In the genomic region with DNA sequence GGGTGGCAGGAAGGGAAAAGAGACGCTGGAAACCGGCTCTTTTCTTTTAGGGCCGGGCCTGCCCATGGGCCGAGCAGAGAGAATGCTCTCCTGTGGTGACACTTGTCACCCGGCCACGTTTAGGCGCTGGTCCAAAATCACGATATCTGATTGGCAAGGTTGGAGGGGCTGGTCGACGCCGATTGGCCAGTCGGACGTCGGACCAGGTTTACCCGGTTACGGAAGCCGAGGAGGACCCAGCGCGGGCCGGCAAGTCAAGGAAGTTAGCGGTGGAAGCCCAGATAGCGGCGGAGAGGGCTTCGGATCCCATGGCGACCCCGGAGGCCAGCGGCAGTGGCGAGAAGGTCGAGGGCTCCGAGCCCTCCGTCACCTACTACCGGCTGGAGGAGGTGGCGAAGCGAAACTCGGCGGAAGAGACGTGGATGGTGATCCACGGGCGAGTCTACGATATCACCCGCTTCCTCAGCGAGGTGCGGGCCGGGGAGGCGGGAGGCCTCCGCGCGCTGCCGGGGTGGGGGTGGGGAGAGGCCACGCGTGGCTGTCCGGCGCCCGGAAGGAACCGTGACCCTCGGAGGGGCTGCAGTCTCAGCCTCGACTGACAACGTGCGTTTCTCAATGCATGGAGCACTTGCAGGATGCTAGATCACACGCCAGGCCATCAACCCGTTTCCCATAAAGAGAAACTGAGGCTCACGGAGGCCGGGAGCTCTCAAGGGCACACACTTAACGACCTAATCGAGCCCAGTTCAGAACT, we compare ENCODE assay signal across 8 mouse cellular contexts. TPM values are rescaled to one million over a fixed set of nuclear protein-coding genes. Genes with fewer than 3 reads are reported as not detected.
DNase-seq lines count a peak whose midpoint lies in the region; ATAC-seq and TF ChIP-seq lines count a peak whose summit lies in the region.

A gene (plus strand): TSS at position 237 of the 754 bp plus-strand sequence.

- peak within 1 kb of the TSS; percentile 91 for H3K9ac ChIP-seq in hindbrain, embryonic 14.5 days

- ATAC-seq in Patski = peak; percentile 85
- peak; percentile 95 for ATAC-seq in hindbrain, embryonic 14.5 days (ENCODE audit: low FRiP score)

- H3K4me2 ChIP-seq in hindbrain, embryonic 14.5 days (replicated peaks) = peak within 1 kb of the TSS; percentile 59

- POLR2A ChIA-PET in Patski (lab: Charles Lee) = interaction anchor here (0.7 to 1.8 kb wide), 2 partner anchors 13 to 142 kb away, joined by 3 to 4 read pairs; a partner anchor contains a TSS

- H3K36me3 ChIP-seq in hindbrain, embryonic 14.5 days (replicated peaks; ENCODE audit: control insufficient read depth, insufficient read depth) = peaks cover 15% of the 10 kb centered on the region

- WGBS in hindbrain, embryonic 14.5 days = 1% methylated on average over 64 of the region's 65 CpGs

- H3K4me3 ChIP-seq in hindbrain, embryonic 14.5 days (replicated peaks; ENCODE audit: low read length) = peak within 1 kb of the TSS; percentile 95

- in situ Hi-C loops in Patski (cut with MboI; ENCODE audit: low pct_unique_long_range_greater_than_20kb) = no loop called here

- CTCF ChIA-PET in Patski (lab: Charles Lee) = no interaction called here

- no peaks in the 10 kb centered on the region for H3K9me3 ChIP-seq in hindbrain, embryonic 14.5 days (ENCODE audit: control insufficient read depth, low read length)

- H3K27me3 ChIP-seq in Patski = no peaks in the 10 kb centered on the region
- H3K27me3 ChIP-seq in hindbrain, embryonic 14.5 days (ENCODE audit: control insufficient read depth, insufficient read depth, low read length) = no peaks in the 10 kb centered on the region

- H3K4me1 ChIP-seq in hindbrain, embryonic 14.5 days (replicated peaks; ENCODE audit: control insufficient read depth, insufficient read depth, low read length) = peaks cover 11% of the 10 kb centered on the region

- no peak for TF ChIP-seq CTCF in Patski (IDR thresholded peaks at IDR 0.05)

- H3K27ac ChIP-seq in hindbrain, embryonic 14.5 days = peak within 1 kb of the TSS; percentile 86

- no peak for DNase-seq in Patski (ENCODE audit: low read depth, low spot score)
- DNase-seq in cerebellum, postnatal 14 days = peak; percentile 99
- peak; percentile 88 to 90 for DNase-seq in frontal cortex, postnatal 25 days (ENCODE audit: low spot score in 2 of 2)
- peak; percentile 93 for DNase-seq in hindbrain, embryonic 14.5 days (ENCODE audit: low spot score)
- DNase-seq in layer of hippocampus, postnatal 36 days = peak; percentile 92
- peak; percentile 97 for DNase-seq in lung, postnatal 36 days
- peak; percentile 96 for DNase-seq in retina, postnatal 1 day
- peak; percentile 90 to 95 for DNase-seq in urinary bladder, adult 18-20 months (ENCODE audit: low spot score in 2 of 2)

RNA-seq across cellular contexts. Expression of the gene that starts here (rescaled TPM):
- 136 TPM for polyA plus RNA-seq in Patski (2021)
- 126 and 134 TPM in 2 replicates for polyA plus RNA-seq in hindbrain, embryonic 14.5 days (2014; fragmentation: Nextera tagmentation; extraction: Ambion mirVana)
- total RNA-seq in layer of hippocampus, postnatal 36 days (2021) = 100 to 1,000 TPM; 106 to 109 TPM
